Mouse (Mus musculus): ENCODE data around the gene Col18a1. TPM values are rescaled to one million over a fixed set of nuclear protein-coding genes. Genes with fewer than 3 reads are reported as not detected.

Col18a1 gene
- polyA plus RNA-seq, 1 experiment from 2014 or later, result 83.2 TPM

DNA sequence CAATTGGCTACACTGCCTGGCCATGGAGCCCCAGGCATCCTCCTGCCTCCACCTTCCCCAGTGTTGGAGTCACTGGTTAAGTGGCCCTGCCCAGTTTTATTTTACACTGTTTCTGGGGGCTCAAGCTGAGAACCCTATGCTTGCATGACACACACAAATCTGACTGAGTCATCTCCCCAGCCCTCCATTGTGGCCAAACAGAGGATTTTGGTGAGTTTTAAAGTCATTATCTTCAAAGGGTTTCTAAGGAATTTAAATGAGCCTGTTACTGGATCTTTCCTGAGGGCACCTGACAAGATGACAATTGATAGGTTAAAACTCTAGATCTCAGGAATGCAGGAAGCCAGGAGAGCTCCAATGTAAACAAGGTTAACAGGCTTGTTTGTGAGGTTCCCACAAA, 27.1 kb upstream of the Col18a1 start:
- Histone ChIP-seq H3K9me3 (ENCODE audit: control insufficient read depth, low read length) (no peaks in the 10 kb centered on the region), H3K9ac (ENCODE audit: low read length) (no peak overlapping the region; the same call in 1 of the 2 replicates), H3K36me3 (ENCODE audit: control insufficient read depth, insufficient read depth, low read length) (no peaks in the 10 kb centered on the region), H3K27ac (ENCODE audit: low read depth, low read length) (no peak overlapping the region), H3K27me3 (ENCODE audit: control insufficient read depth, insufficient read depth, low read length) (no peaks in the 10 kb centered on the region), H3K4me2 (ENCODE audit: low read depth) (no peak overlapping the region), H3K4me1 (ENCODE audit: control insufficient read depth, insufficient read depth, low read length) (peaks cover 27% of the 10 kb centered on the region), H3K4me3 (ENCODE audit: low read depth, low read length) (no peak overlapping the region)
- DNase-seq (ENCODE audit: low spot score) (no peak), ATAC-seq (ENCODE audit: insufficient read depth, low FRiP score, low TSS enrichment) (no peak)

DNA sequence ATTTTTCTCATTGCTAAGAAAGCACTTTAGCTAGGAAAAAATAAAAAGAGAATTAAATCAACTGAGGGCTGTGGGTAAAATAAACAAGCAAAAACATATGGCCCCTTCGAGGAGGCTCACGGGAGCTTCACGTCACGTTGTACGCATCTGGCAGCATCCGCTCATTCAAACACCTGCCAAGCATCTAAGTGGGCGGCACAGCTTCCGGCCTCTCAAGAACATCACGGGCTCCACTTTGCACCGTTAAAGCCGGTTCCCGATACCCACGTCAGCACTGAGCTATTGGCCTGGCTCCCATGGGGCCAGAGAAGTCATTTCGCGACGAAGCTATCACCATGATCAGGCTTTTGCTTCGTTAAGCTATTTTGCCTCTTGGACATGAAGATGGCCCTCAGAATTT, 26.4 kb upstream of the Col18a1 start:
- Histone ChIP-seq H3K9me3 (ENCODE audit: control insufficient read depth, low read length) (no peaks in the 10 kb centered on the region), H3K4me2 (ENCODE audit: low read depth) (no peak overlapping the region), H3K36me3 (ENCODE audit: control insufficient read depth, insufficient read depth, low read length) (no peaks in the 10 kb centered on the region), H3K27ac (ENCODE audit: low read depth, low read length) (no peak overlapping the region), H3K4me3 (ENCODE audit: low read depth, low read length) (no peak overlapping the region), H3K9ac (ENCODE audit: low read length) (no peak overlapping the region), H3K27me3 (ENCODE audit: control insufficient read depth, insufficient read depth, low read length) (no peaks in the 10 kb centered on the region), H3K4me1 (ENCODE audit: control insufficient read depth, insufficient read depth, low read length) (peaks cover 31% of the 10 kb centered on the region)
- ATAC-seq (ENCODE audit: insufficient read depth, low FRiP score, low TSS enrichment) (no peak), DNase-seq (ENCODE audit: low spot score) (no peak)
- 74% methylated on average over 17 of the region's 17 CpGs for WGBS

DNA sequence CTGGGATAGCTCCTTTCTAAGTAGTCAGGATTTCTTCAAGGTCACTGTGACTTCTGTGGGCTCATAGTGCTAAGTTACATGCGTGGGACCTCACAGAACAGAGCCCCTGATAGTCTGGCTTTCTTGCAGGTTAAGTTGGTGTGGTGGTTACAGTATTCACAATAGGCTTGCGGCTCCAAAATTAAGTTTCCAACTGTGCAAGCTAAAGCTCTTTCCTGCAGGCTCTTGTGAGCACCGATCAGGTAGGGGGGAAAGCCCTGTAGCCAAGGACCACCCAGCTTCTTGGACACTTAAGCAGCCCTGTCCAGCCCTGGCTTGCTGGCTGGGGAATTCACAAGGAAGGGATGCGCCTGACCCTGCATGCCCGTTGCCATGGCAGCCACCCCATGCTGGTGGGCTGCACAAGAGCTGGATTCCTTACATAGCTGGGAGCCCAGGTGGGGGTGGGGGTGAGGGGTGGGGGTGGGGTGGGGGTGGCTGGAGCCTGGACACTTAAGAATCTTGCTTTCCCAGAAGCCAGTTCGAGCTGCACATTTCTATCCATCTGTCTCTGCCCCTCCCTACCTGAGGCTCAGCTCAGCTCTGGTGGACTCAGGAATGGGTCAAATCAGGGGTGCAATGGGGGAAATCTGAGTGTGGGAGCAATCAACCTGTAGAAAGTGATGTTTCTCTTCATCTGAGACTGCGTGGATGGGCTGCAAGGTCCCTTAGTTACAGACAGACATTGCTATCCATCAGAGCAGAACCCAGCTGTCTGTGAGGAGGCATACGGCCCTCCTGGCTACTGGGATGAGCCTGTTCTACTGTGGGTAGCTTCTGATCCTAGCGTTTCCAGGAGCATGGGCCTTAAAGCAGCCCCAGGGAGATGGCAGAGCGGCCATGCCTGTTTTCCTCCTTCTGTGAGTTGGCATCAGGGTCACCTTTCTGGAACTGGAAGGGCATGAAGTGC, 24.9 kb upstream of the Col18a1 start:
- Histone ChIP-seq H3K4me2 (ENCODE audit: low read depth) (0 out of 2 replicates have a peak overlapping the region, but pooled peaks have one; percentile 3), H3K27ac (ENCODE audit: low read depth, low read length) (peak overlapping the region; percentile 68), H3K9ac (ENCODE audit: low read length) (peak overlapping the region; percentile 22; the same call in 1 of the 2 replicates), H3K36me3 (ENCODE audit: control insufficient read depth, insufficient read depth, low read length) (no peaks in the 10 kb centered on the region), H3K4me3 (ENCODE audit: low read depth, low read length) (no peak overlapping the region), H3K4me1 (ENCODE audit: control insufficient read depth, insufficient read depth, low read length) (peaks cover 31% of the 10 kb centered on the region), H3K27me3 (ENCODE audit: control insufficient read depth, insufficient read depth, low read length) (no peaks in the 10 kb centered on the region), H3K9me3 (ENCODE audit: control insufficient read depth, low read length) (no peaks in the 10 kb centered on the region)
- ATAC-seq (ENCODE audit: insufficient read depth, low FRiP score, low TSS enrichment), result peak; percentile 83
- DNase-seq (ENCODE audit: low spot score), result peak; percentile 84
- WGBS, result 15% methylated on average over 10 of the region's 10 CpGs

DNA sequence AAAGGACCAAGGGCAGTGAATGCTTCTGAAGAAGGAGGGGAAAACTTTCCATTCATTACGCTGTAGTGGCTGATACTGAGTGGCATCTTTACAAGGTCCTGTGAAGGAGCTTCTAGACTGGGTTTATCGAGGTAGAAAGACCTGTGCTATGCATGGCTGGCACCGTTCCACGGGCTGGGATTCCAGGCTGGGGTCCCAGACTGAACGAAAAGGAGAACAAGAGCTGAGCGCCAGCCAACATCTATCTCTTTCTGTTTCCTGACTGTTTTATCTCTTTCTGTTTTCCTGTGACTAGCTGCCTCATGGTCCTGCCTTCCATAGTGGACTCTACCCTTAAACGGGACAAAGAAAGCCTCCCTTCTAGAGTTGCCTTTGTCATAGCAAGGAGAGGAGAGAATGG, 21.1 kb upstream of the Col18a1 start:
- Histone ChIP-seq H3K36me3 (ENCODE audit: control insufficient read depth, insufficient read depth, low read length) (no peaks in the 10 kb centered on the region), H3K27ac (ENCODE audit: low read depth, low read length) (no peak overlapping the region), H3K4me2 (ENCODE audit: low read depth) (no peak overlapping the region), H3K27me3 (ENCODE audit: control insufficient read depth, insufficient read depth, low read length) (no peaks in the 10 kb centered on the region), H3K4me1 (ENCODE audit: control insufficient read depth, insufficient read depth, low read length) (peaks cover 31% of the 10 kb centered on the region), H3K9me3 (ENCODE audit: control insufficient read depth, low read length) (no peaks in the 10 kb centered on the region), H3K4me3 (ENCODE audit: low read depth, low read length) (no peak overlapping the region), H3K9ac (ENCODE audit: low read length) (no peak overlapping the region)
- 85% methylated on average over 7 of the region's 7 CpGs for WGBS
- DNase-seq (ENCODE audit: low spot score) (no peak), ATAC-seq (ENCODE audit: insufficient read depth, low FRiP score, low TSS enrichment) (no peak)

GRCm38 (mm10) chr10:77182804-77183331, 16.5 kb upstream of the Col18a1 start:
- Histone ChIP-seq H3K27ac (ENCODE audit: low read depth, low read length) (no peak overlapping the region), H3K27me3 (ENCODE audit: control insufficient read depth, insufficient read depth, low read length) (no peaks in the 10 kb centered on the region), H3K4me1 (ENCODE audit: control insufficient read depth, insufficient read depth, low read length) (no peaks in the 10 kb centered on the region), H3K4me2 (ENCODE audit: low read depth) (no peak overlapping the region), H3K36me3 (ENCODE audit: control insufficient read depth, insufficient read depth, low read length) (no peaks in the 10 kb centered on the region), H3K9ac (ENCODE audit: low read length) (no peak overlapping the region), H3K9me3 (ENCODE audit: control insufficient read depth, low read length) (no peaks in the 10 kb centered on the region), H3K4me3 (ENCODE audit: low read depth, low read length) (no peak overlapping the region)
- DNase-seq (ENCODE audit: low spot score) (no peak), ATAC-seq (ENCODE audit: insufficient read depth, low FRiP score, low TSS enrichment) (no peak)
- WGBS, result 73% methylated on average over 3 of the region's 3 CpGs

DNA sequence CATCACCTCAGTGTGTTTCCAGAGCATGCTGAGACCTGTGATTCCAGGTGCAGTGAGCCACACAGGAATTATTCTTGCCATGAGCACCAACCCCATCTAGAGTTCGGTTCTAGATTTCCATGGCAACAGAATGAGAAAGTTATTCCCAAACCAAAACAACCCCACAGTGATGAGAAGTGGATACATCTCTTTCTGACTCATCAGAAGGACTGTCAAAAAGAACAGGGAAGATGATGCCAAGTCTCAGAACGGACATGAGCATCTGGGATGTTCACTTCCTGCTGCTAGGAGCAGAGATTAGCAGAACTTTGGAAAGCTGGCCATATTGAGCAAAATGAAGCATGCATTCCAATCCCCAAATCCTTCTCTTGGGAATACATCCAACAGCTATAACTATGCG, 13.8 kb upstream of the Col18a1 start:
- no peaks in the 10 kb centered on the region for H3K27me3 ChIP-seq (ENCODE audit: control insufficient read depth, insufficient read depth, low read length)
- no peak overlapping the region for H3K27ac ChIP-seq (ENCODE audit: low read depth, low read length)
- H3K4me3 ChIP-seq (ENCODE audit: low read depth, low read length), result no peak overlapping the region
- no peaks in the 10 kb centered on the region for H3K4me1 ChIP-seq (ENCODE audit: control insufficient read depth, insufficient read depth, low read length)
- H3K9me3 ChIP-seq (ENCODE audit: control insufficient read depth, low read length), result no peaks in the 10 kb centered on the region
- H3K36me3 ChIP-seq (ENCODE audit: control insufficient read depth, insufficient read depth, low read length), result no peaks in the 10 kb centered on the region
- no peak for ATAC-seq (ENCODE audit: insufficient read depth, low FRiP score, low TSS enrichment)
- 85% methylated on average over 3 of the region's 3 CpGs for WGBS
- DNase-seq (ENCODE audit: low spot score), result no peak
- no peak overlapping the region for H3K4me2 ChIP-seq (ENCODE audit: low read depth)
- H3K9ac ChIP-seq (ENCODE audit: low read length), result no peak overlapping the region

DNA sequence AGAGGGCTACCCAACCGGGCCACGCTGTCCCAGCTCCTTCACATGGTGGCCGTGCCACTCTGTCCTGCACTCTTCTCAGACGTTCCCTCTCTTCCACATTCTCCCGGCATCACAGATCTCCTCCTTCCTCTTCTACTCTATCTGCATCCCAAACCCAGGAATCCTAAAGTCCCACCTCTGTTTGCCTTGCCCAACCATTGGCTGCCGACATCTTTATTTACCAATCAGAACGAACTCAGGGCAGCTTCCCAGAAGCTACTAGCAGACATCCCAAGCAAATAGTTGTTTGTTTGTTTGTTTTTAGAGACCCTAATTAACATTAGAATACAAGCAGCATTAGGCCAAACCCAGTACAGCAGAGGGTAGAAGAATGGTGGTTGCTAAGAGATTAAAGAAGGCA, 12.3 kb upstream of the Col18a1 start:
- no peaks in the 10 kb centered on the region for H3K27me3 ChIP-seq (ENCODE audit: control insufficient read depth, insufficient read depth, low read length)
- H3K4me2 ChIP-seq (ENCODE audit: low read depth), result no peak overlapping the region
- no peak overlapping the region for H3K9ac ChIP-seq (ENCODE audit: low read length)
- no peak overlapping the region for H3K4me3 ChIP-seq (ENCODE audit: low read depth, low read length)
- WGBS, result 80% methylated on average over 7 of the region's 7 CpGs
- H3K9me3 ChIP-seq (ENCODE audit: control insufficient read depth, low read length), result no peaks in the 10 kb centered on the region
- DNase-seq (ENCODE audit: low spot score) (no peak), ATAC-seq (ENCODE audit: insufficient read depth, low FRiP score, low TSS enrichment) (no peak)
- no peaks in the 10 kb centered on the region for H3K4me1 ChIP-seq (ENCODE audit: control insufficient read depth, insufficient read depth, low read length)
- no peak overlapping the region for H3K27ac ChIP-seq (ENCODE audit: low read depth, low read length)
- H3K36me3 ChIP-seq (ENCODE audit: control insufficient read depth, insufficient read depth, low read length), result no peaks in the 10 kb centered on the region

DNA sequence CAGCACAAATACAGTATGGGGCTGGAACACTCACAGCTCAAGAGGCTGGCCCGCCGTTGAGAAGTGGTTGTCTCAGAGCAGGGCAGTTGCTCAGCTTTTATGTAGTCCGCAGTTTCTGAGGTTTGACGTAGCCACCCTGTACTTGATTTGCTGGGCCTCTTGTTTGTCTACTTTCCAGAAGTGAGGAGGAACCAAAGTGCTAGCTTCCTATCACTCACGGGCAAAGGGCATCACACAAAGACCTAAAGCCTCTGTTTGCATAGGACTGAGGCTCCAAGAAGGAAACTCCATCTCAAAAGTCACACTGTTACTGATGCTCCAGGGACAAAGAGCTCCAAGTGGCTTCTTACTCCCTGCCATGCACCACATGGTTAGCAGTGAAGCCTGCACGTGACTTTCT, 4.1 kb upstream of the Col18a1 start:
- Histone ChIP-seq H3K4me3 (ENCODE audit: low read depth, low read length) (no peak overlapping the region), H3K9me3 (ENCODE audit: control insufficient read depth, low read length) (no peaks in the 10 kb centered on the region), H3K27ac (ENCODE audit: low read depth, low read length) (no peak overlapping the region), H3K36me3 (ENCODE audit: control insufficient read depth, insufficient read depth, low read length) (no peaks in the 10 kb centered on the region), H3K9ac (ENCODE audit: low read length) (no peak overlapping the region), H3K4me1 (ENCODE audit: control insufficient read depth, insufficient read depth, low read length) (peaks cover 5% of the 10 kb centered on the region), H3K27me3 (ENCODE audit: control insufficient read depth, insufficient read depth, low read length) (no peaks in the 10 kb centered on the region), H3K4me2 (ENCODE audit: low read depth) (no peak overlapping the region)
- WGBS, result 90% methylated on average over 6 of the region's 6 CpGs
- ATAC-seq (ENCODE audit: insufficient read depth, low FRiP score, low TSS enrichment) (no peak), DNase-seq (ENCODE audit: low spot score) (no peak)

Measured in neural tube, embryonic 11.5 days (tissue).